Mouse (Mus musculus) ES-E14 (cell line): ENCODE data around the gene Thada. TPM values are rescaled to one million over a fixed set of nuclear protein-coding genes. Genes with fewer than 3 reads are reported as not detected.

ENCODE experiments used
- DNase-seq: peaks from one replicate; pipeline ENCODE4 v3.0.0-alpha.2; 2013; ENCODE audit warnings: low read depth, low spot score
- H3K27ac ChIP-seq: 2 replicates; pipeline ENCODE4 v1.5.1; 2012; ENCODE audit warnings: low read depth, mild to moderate bottlenecking, low read length, moderate library complexity, mixed read lengths; ENCODE audit not compliant: poor library complexity, insufficient read depth, severe bottlenecking
- H3K36me3 ChIP-seq: 2 replicates; pipeline ENCODE4 v1.6.1; 2012; ENCODE audit warnings: mild to moderate bottlenecking, low read length, moderate library complexity, mixed read lengths; ENCODE audit not compliant: control insufficient read depth, poor library complexity, insufficient read depth, severe bottlenecking
- H3K4me1 ChIP-seq, 2 experiments: fragments of 150-350 bp in 1 of 2; sonication (generic) in 1 of 2; 2 replicates each; pipeline ENCODE4 v1.6.1; 2012; ENCODE audit warnings: low read length in 2 of 2, mild to moderate bottlenecking in 1 of 2, mixed read lengths in 1 of 2; ENCODE audit not compliant: control insufficient read depth in 2 of 2, insufficient read depth in 2 of 2, poor library complexity in 1 of 2
- H3K4me3 ChIP-seq, 2 experiments: fragments of 150-350 bp in 1 of 2; sonication (generic) in 1 of 2; 2 replicates each; pipeline ENCODE4 v1.5.1; 2012; ENCODE audit warnings: low read length in 2 of 2, low read depth in 1 of 2, mild to moderate bottlenecking in 1 of 2, mixed read lengths in 1 of 2; ENCODE audit not compliant: insufficient read depth in 1 of 2, poor library complexity in 1 of 2, severe bottlenecking in 1 of 2
- H3K9ac ChIP-seq: 2 replicates; pipeline ENCODE4 v1.6.1; 2012; ENCODE audit warnings: low read depth, mild to moderate bottlenecking, low read length, mixed read lengths; ENCODE audit not compliant: poor library complexity, insufficient read depth, severe bottlenecking
- H3K9me3 ChIP-seq: fragments of 150-350 bp; sonication (generic); 2 replicates; pipeline ENCODE4 v1.6.1; 2012; ENCODE audit warnings: low read depth, mild to moderate bottlenecking, low read length; ENCODE audit not compliant: control insufficient read depth, insufficient read depth
- CHD2 ChIP-seq: IDR thresholded peaks from 2 replicates; pipeline ENCODE4 v1.6.1; 2014; ENCODE audit warnings: mild to moderate bottlenecking, low read depth, low read length, inconsistent platforms
- HCFC1 ChIP-seq: IDR thresholded peaks from 2 replicates; pipeline ENCODE4 v1.6.1; 2012; ENCODE audit warnings: low read length, inconsistent platforms, borderline replicate concordance; ENCODE audit not compliant: insufficient read depth
- MAFK ChIP-seq: IDR thresholded peaks from 2 replicates; pipeline ENCODE4 v1.6.1; 2014; ENCODE audit warnings: mild to moderate bottlenecking, low read depth, low read length, inconsistent platforms; ENCODE audit not compliant: insufficient read depth
- ZC3H11A ChIP-seq: IDR thresholded peaks from 2 replicates; pipeline ENCODE4 v1.6.1; 2012; ENCODE audit warnings: low read depth, mild to moderate bottlenecking, inconsistent platforms, low read length, borderline replicate concordance
- ZNF384 ChIP-seq: IDR thresholded peaks from 2 replicates; pipeline ENCODE4 v1.6.1; 2012; ENCODE audit warnings: low read depth, low read length, inconsistent platforms
- in situ Hi-C, 2 experiments: fragments of 600-800 bp; cut with MboI; formaldehyde crosslinking; loops; one replicate each; pipeline ENCODE4 v1.15.1; 2025; ENCODE audit warnings: low sequenced_read_pairs in 2 of 2, inconsistent platforms in 1 of 2; ENCODE audit not compliant: unreplicated experiment in 2 of 2
- total RNA-seq: library from RNA; depleted of rRNA; stranded (reverse); fragments of 300-350 nt; gene quantifications from 2 replicates; pipeline ENCODE4 v1.2.3, GENCODE M21; 2012

Gene Thada
- total RNA-seq, 1 experiment: 37.4 TPM

DNA sequence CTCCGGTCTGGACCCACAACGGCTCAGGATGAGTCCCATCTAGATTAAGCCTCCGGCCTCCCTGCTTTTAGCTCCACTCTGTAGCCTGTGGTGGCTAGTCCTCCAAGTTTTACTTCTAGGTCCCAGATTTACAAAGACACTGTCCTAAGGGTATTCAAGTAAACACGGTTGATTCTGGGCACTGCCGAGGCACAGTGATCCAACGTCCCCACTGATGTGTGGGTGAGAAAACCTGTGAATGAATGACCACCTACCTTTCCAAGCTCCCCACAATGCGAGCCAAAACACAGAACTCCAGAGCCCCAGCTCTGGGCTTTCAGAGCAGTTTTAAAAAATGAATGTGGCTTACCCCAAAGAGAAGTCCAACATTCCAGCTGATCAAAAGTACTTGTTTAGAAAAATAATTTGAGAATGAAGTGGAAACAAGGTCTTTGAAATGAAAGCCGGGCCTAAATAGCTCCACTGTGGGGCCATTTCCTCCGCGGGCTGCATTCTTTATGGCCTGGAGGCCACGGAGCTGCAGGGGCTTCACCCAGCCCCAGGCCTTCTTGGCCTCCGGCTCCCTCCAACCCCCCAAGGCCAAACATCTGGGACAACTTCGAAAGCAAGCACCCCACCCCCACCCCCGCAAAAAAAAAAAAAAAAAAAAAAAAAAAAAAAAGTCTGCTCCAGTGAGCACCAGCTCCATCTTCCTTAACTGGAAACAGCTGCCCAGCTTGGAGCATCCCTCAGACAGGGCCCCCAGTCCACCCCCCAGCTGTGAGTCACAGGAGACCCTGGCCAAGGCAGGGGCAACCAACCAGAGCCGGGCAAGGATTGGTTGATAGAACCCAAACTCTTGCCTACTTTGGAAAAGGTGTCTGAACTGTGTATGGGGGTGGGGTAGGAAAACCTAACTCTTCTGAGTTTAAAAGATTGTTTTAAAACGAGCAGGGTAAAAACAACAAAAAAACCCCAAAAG is 283.4 kb downstream of the Thada start:
- H3K36me3 ChIP-seq: peaks cover 20% of the 10 kb centered on the region
- TF ChIP-seq CHD2 (no peak), MAFK (no peak), ZNF384 (peak; percentile 93), ZC3H11A (no peak), HCFC1 (no peak)
- peak overlapping the region; percentile 13; the same call in 1 of the 2 replicates for H3K9ac ChIP-seq
- peak overlapping the region; percentile 6 to 27; a peak in 3 of 4 replicates for H3K4me3 ChIP-seq
- peak overlapping the region; percentile 74 for H3K27ac ChIP-seq
- in situ Hi-C loops: no loop called here
- H3K9me3 ChIP-seq: no peaks in the 10 kb centered on the region
- DNase-seq: no peak
- peaks cover 7 to 29% of the 10 kb centered on the region in 2 experiments for H3K4me1 ChIP-seq

GRCm38 (mm10) chr17:84181502-84182310 is 284.3 kb downstream of the Thada start:
- H3K9me3 ChIP-seq: no peaks in the 10 kb centered on the region
- peak overlapping the region; percentile 7; the same call in 1 of the 2 replicates for H3K9ac ChIP-seq
- peaks cover 7 to 33% of the 10 kb centered on the region in 2 experiments for H3K4me1 ChIP-seq
- no peak for DNase-seq
- no peak for TF ChIP-seq ZNF384
- TF ChIP-seq MAFK: no peak
- no peak for TF ChIP-seq HCFC1
- peaks cover 18% of the 10 kb centered on the region for H3K36me3 ChIP-seq
- peak overlapping the region; percentile 34 to 35; a peak in 3 of 4 replicates for H3K4me3 ChIP-seq
- in situ Hi-C loops: no loop called here
- H3K27ac ChIP-seq: peak overlapping the region; percentile 11; the same call in 1 of the 2 replicates

- H3K27ac ChIP-seq: peak overlapping the region; percentile 11; the same call in 1 of the 2 replicates
- H3K9me3 ChIP-seq: no peaks in the 10 kb centered on the region
- peaks cover 7 to 33% of the 10 kb centered on the region in 2 experiments for H3K4me1 ChIP-seq
- H3K9ac ChIP-seq: peak overlapping the region; percentile 4; the same call in 1 of the 2 replicates
- H3K36me3 ChIP-seq: peaks cover 10% of the 10 kb centered on the region
- DNase-seq: no peak
- H3K4me3 ChIP-seq: peak overlapping the region; percentile 34 to 35; a peak in 3 of 4 replicates
- in situ Hi-C loops: no loop called here
- TF ChIP-seq MAFK (no peak), ZNF384 (no peak), ZC3H11A (no peak), HCFC1 (no peak), CHD2 (no peak)
Measured at GRCm38 (mm10) chr17:84180715-84181501, 285.1 kb downstream of the Thada start.

GRCm38 (mm10) chr17:84179973-84180365 is 286.0 kb downstream of the Thada start:
- Histone ChIP-seq H3K9me3 (no peaks in the 10 kb centered on the region), H3K36me3 (peaks cover 2% of the 10 kb centered on the region; the same call in 1 of the 2 replicates), H3K4me1 (peaks cover 7 to 33% of the 10 kb centered on the region in 2 experiments), H3K27ac (no peak overlapping the region), H3K9ac (no peak overlapping the region), H3K4me3 (no peak overlapping the region)
- no peak for TF ChIP-seq CHD2
- no peak for TF ChIP-seq ZNF384
- no peak for TF ChIP-seq MAFK
- no peak for TF ChIP-seq HCFC1
- no peak for TF ChIP-seq ZC3H11A
- DNase-seq: no peak
- in situ Hi-C loops: no loop called here
